Comparison of ENCODE assay signal across 7 mouse cellular contexts in the genomic region with DNA sequence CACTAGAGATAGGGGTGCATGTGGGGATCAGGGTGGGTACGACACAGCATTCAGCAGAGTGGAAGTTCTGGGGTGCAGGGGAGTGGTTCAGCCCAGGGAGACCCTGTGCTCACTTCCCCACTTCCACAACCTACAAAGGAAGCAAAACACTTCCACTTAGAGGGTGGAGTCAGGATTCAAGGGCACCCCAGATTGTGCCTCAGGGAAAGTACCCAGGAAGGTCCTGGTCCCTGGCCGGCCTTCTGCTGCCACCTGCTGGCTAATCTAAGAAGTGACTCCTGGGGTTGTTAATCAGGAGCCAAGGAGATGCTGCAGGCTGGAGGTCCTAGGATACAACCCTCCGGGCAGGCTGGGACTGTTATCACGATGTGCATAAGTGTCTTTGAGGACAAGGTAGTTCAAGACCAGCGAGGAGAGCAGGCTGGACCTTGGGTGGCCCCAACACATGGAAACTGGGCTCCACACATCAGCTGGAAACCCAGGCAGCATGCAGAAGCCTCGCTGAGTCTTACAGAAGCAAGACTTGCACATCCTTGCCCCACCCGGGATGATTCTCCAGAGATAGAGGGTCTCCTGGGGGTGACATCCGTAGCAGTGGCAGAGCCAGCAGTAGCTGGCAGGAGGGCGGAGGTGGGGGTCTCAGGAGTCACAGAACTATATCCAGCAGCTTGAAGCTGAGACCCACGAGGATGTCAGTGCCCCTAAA. TPM values are rescaled to one million over a fixed set of nuclear protein-coding genes. Genes with fewer than 3 reads are reported as not detected.
DNase-seq lines count a peak whose midpoint lies in the region; ATAC-seq and TF ChIP-seq lines count a peak whose summit lies in the region.

No protein-coding gene starts in this region.

- no peak overlapping the region for H3K27ac ChIP-seq in cortical plate, adult 2 months (ENCODE audit: insufficient read depth, low read length)
- no peak overlapping the region for H3K27ac ChIP-seq in intestine, embryonic 15.5 days
- H3K27ac ChIP-seq in midbrain, embryonic 15.5 days, result peak overlapping the region; percentile 61

- intact Hi-C loops in left cerebral cortex, postnatal 25 days (cut with DNase I), result loop anchor here (1.0 to 10.0 kb wide), 4 partner anchors 37 to 445 kb away; no protein-coding TSS in a partner anchor

- no peaks in the 10 kb centered on the region for H3K9me3 ChIP-seq in intestine, embryonic 15.5 days
- H3K9me3 ChIP-seq in midbrain, embryonic 15.5 days, result no peaks in the 10 kb centered on the region

- 38% methylated on average over 10 of the region's 10 CpGs for WGBS in intestine, embryonic 15.5 days
- WGBS in midbrain, embryonic 15.5 days, result 35% methylated on average over 10 of the region's 10 CpGs

- peak; percentile 87 for TF ChIP-seq CTCF in cortical plate, adult 2 months (IDR thresholded peaks at IDR 0.05; ENCODE audit: extremely low read depth, insufficient read depth, low read length)

- ATAC-seq in intestine, embryonic 15.5 days, result peak; percentile 44
- ATAC-seq in midbrain, embryonic 15.5 days (replicated peaks), result peak; percentile 46

- peaks cover 2% of the 10 kb centered on the region; the same call in 1 of the 2 replicates for H3K4me1 ChIP-seq in cortical plate, adult 2 months (ENCODE audit: control insufficient read depth, insufficient read depth, low read length)
- H3K4me1 ChIP-seq in intestine, embryonic 15.5 days (replicated peaks), result peaks cover 10% of the 10 kb centered on the region
- H3K4me1 ChIP-seq in midbrain, embryonic 15.5 days, result peaks cover 15% of the 10 kb centered on the region

- no peak overlapping the region for H3K4me2 ChIP-seq in intestine, embryonic 15.5 days (replicated peaks)
- no peak overlapping the region for H3K4me2 ChIP-seq in midbrain, embryonic 15.5 days

- H3K4me3 ChIP-seq in cortical plate, adult 2 months (ENCODE audit: insufficient read depth, low read length), result no peak overlapping the region
- H3K4me3 ChIP-seq in intestine, embryonic 15.5 days (replicated peaks), result no peak overlapping the region
- H3K4me3 ChIP-seq in midbrain, embryonic 15.5 days, result no peak overlapping the region

- no peak for TF ChIP-seq POLR2A in cortical plate, adult 2 months (IDR thresholded peaks at IDR 0.05; ENCODE audit: extremely low read depth, insufficient read depth, low read length)

- no peaks in the 10 kb centered on the region for H3K27me3 ChIP-seq in intestine, embryonic 15.5 days (replicated peaks)
- H3K27me3 ChIP-seq in midbrain, embryonic 15.5 days (replicated peaks), result peaks cover 5% of the 10 kb centered on the region; the same call in 1 of the 2 replicates

- peak; percentile 93 for DNase-seq in adrenal gland, adult 2 months
- peak; percentile 85 for DNase-seq in gastrocnemius, postnatal 10 days
- peak; percentile 89 to 93 for DNase-seq in left cerebral cortex, postnatal 25 days (ENCODE audit: low spot score in 2 of 2)
- DNase-seq in spleen, adult 12 weeks (ENCODE audit: low spot score), result peak; percentile 65

- no peak overlapping the region for H3K9ac ChIP-seq in intestine, embryonic 15.5 days
- H3K9ac ChIP-seq in midbrain, embryonic 15.5 days, result no peak overlapping the region; the same call in 1 of the 2 replicates

- H3K36me3 ChIP-seq in intestine, embryonic 15.5 days, result 0 out of 2 replicates have a peak, but pooled peaks cover 9% of the 10 kb centered on the region
- peaks cover 6% of the 10 kb centered on the region for H3K36me3 ChIP-seq in midbrain, embryonic 15.5 days (replicated peaks)

RNA-seq across cellular contexts. Expression of gene Ppara, which starts 25.4 kb away (rescaled TPM):
- 10 to 100 TPM; 37.2 to 48.9 TPM for total RNA-seq in adrenal gland, adult 2 months (2021)
- polyA plus RNA-seq in adrenal gland, adult 2 months (2012; rRNA removed), result 6.3 and 8.5 TPM in 2 replicates
- polyA plus RNA-seq in cortical plate, adult 2 months (2012; rRNA removed), result 1.8 and 2.0 TPM in 2 replicates
- 1 to 10 TPM; 5.0 to 6.5 TPM for total RNA-seq in gastrocnemius, postnatal 10 days (2021)
- 18.2 and 19.5 TPM in 2 replicates for polyA plus RNA-seq in intestine, embryonic 15.5 days (2015; fragmentation: Nextera tagmentation; extraction: Ambion mirVana)
- 1 to 10 TPM; 3.3 to 4.2 TPM for total RNA-seq in left cerebral cortex, postnatal 25 days (2021)
- 1.3 and 2.2 TPM in 2 replicates for polyA plus RNA-seq in midbrain, embryonic 15.5 days (2015; fragmentation: Nextera tagmentation; extraction: Ambion mirVana)
